Mouse (Mus musculus): ENCODE results near the gene Tulp1.

DNA sequence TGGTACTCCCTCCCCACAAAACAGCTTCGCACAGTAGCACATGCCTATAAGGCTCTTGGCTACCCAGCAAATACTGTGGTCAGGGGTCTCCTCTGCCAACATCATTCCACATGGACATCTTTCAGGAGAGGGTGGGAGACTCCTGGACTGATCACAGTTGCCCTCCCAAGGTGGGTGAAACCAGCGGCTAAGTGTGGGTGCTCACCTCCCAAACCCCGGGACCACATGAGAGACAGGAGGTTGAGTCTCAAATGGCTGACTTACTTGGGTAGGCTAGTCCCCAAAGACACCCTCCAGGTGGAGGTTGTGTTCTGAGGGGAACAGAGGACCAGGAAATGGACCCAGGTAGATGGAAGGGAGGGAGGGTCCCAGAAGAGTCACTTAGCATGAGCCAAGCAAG, 20.4 kb downstream of the Tulp1 start:
- TF ChIP-seq MAX (IDR thresholded peaks at IDR 0.05) = no peak
- no peak for TF ChIP-seq CTCF (IDR thresholded peaks at IDR 0.05; ENCODE audit: control insufficient read depth, insufficient read depth, insufficient read length)
